Mouse (Mus musculus) C2C12 (cell line): ENCODE data around the gene Kcnk5.

Experiments used
- CEBPB ChIP-seq: IDR thresholded peaks from one replicate; pipeline ENCODE4 v1.6.1; 2011; ENCODE audit warnings: low read depth, mild to moderate bottlenecking, control low read depth, moderate library complexity
- CTCF ChIP-seq: IDR thresholded peaks from one replicate; pipeline ENCODE4 v1.5.1; 2011; ENCODE audit not compliant: control insufficient read depth, insufficient read depth, insufficient read length
- FOSL1 ChIP-seq: IDR thresholded peaks from one replicate; pipeline ENCODE4 v1.8.0; 2011; ENCODE audit warnings: mild to moderate bottlenecking, low read length; ENCODE audit not compliant: poor library complexity, insufficient read depth, severe bottlenecking
- MAX ChIP-seq: IDR thresholded peaks from one replicate; pipeline ENCODE4 v1.6.1; 2011; ENCODE audit warnings: mild to moderate bottlenecking, control low read depth
- MYOD1 ChIP-seq: IDR thresholded peaks from one replicate; pipeline ENCODE4 v1.6.1; 2011; ENCODE audit warnings: low read depth; ENCODE audit not compliant: control insufficient read depth, insufficient read length
- MYOG ChIP-seq: IDR thresholded peaks from one replicate; pipeline ENCODE4 v1.6.1; 2011; ENCODE audit not compliant: control insufficient read depth, insufficient read length; ENCODE audit errors: extremely low read depth
- USF1 ChIP-seq: IDR thresholded peaks from one replicate; pipeline ENCODE4 v1.6.1; 2011; ENCODE audit warnings: low read depth, mild to moderate bottlenecking, control low read depth, moderate library complexity

GRCm38 (mm10) chr14:20120868-20121267, 60.7 kb downstream of the Kcnk5 start:
- no peak for TF ChIP-seq CTCF
- no peak for TF ChIP-seq MAX
- no peak for TF ChIP-seq USF1
- no peak for TF ChIP-seq MYOG
- no peak for TF ChIP-seq CEBPB
- TF ChIP-seq MYOD1 = peak; percentile 54
- TF ChIP-seq FOSL1 = no peak
